Mouse (Mus musculus): ENCODE measurements around the gene Zfp683. TPM values are rescaled to one million over a fixed set of nuclear protein-coding genes. Genes with fewer than 3 reads are reported as not detected.

Gene Zfp683
- polyA plus RNA-seq, 1 experiment from 2014 or later = not detected

DNA sequence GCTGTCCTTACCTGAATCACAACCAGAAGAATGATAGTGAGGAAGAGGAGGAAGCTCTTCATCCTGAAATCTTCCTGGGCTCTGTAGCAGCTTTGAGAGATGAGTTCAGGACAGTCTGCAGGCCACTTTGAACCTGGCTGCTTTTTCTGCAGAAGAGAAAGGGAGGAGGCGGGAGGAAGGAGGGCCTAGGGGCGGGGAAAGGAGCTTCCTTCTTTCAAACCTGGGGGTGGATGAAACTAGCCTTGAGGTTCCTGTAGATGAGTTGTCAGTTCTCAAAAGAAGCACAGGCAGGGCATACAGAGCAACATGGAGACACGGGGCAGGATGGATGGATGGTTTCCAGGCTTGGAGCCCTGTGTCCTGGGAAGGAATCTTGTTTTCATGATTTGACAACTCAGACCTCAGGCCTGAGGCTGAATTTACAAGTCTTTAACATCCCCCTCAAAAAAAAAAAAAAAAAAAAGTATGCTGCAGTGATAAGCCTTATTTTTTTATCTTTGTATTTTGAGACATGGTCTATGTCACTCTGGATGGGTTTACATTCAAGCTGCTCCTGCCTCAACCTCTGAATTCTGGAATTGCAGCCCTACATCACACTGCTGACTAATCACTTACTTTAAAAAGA is 41.4 kb downstream of the Zfp683 start, which contains the start of gene Cd52:
Gene Cd52, minus strand, starts transcription at position 160 of the 625 bp plus-strand sequence.
- Histone ChIP-seq H3K9me3 (ENCODE audit: low read length) (no peaks in the 10 kb centered on the region), H3K9ac (replicated peaks; ENCODE audit: low read depth) (no peak within 1 kb of the TSS), H3K4me2 (replicated peaks; ENCODE audit: low read depth, low read length) (no peak within 1 kb of the TSS), H3K27ac (ENCODE audit: low read length) (0 out of 2 replicates have a peak within 1 kb of the TSS, but pooled peaks have one; percentile 20), H3K36me3 (ENCODE audit: insufficient read depth, low read length) (no peaks in the 10 kb centered on the region), H3K27me3 (replicated peaks; ENCODE audit: insufficient read depth, low read length) (no peaks in the 10 kb centered on the region), H3K4me3 (ENCODE audit: low read depth, low read length) (no peak within 1 kb of the TSS), H3K4me1 (ENCODE audit: insufficient read depth, low read depth, low read length) (no peaks in the 10 kb centered on the region)
- ATAC-seq = no peak
- DNase-seq (ENCODE audit: low spot score) = peak; percentile 52
- no peak for TF ChIP-seq CTCF (IDR thresholded peaks at IDR 0.05)
- no peak for TF ChIP-seq EP300 (IDR thresholded peaks at IDR 0.05)
- WGBS = 66% methylated on average over 3 of the region's 3 CpGs

DNA sequence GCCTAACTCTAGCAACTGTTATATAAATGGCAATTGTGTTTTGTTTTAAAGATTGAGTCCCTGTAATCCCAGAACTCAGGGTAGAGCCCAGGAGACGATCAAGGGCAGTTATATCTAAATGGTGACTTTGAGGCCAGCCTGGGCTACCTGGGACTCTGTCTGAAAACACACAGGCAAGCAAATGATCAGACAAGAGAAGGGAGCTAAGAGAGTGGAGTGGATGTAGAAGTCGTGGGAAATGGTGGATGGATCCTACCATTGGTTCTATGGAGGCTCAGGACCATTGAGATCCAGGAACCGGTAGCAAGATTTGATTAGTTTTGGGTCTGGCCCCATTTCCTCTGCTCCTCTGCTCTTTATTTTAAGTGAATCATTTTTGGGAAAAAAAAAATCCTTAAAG is 42.5 kb downstream of the Zfp683 start:
- Histone ChIP-seq H3K36me3 (ENCODE audit: insufficient read depth, low read length) (no peaks in the 10 kb centered on the region), H3K9ac (replicated peaks; ENCODE audit: low read depth) (no peak overlapping the region), H3K9me3 (ENCODE audit: low read length) (no peaks in the 10 kb centered on the region), H3K4me3 (ENCODE audit: low read depth, low read length) (no peak overlapping the region), H3K4me1 (ENCODE audit: insufficient read depth, low read depth, low read length) (no peaks in the 10 kb centered on the region), H3K4me2 (replicated peaks; ENCODE audit: low read depth, low read length) (no peak overlapping the region), H3K27me3 (replicated peaks; ENCODE audit: insufficient read depth, low read length) (no peaks in the 10 kb centered on the region), H3K27ac (ENCODE audit: low read length) (no peak overlapping the region)
- ATAC-seq (no peak), DNase-seq (ENCODE audit: low spot score) (no peak)
- WGBS = 80% methylated on average over 3 of the region's 3 CpGs
- no peak for TF ChIP-seq CTCF (IDR thresholded peaks at IDR 0.05)
- TF ChIP-seq EP300 (IDR thresholded peaks at IDR 0.05) = no peak

DNA sequence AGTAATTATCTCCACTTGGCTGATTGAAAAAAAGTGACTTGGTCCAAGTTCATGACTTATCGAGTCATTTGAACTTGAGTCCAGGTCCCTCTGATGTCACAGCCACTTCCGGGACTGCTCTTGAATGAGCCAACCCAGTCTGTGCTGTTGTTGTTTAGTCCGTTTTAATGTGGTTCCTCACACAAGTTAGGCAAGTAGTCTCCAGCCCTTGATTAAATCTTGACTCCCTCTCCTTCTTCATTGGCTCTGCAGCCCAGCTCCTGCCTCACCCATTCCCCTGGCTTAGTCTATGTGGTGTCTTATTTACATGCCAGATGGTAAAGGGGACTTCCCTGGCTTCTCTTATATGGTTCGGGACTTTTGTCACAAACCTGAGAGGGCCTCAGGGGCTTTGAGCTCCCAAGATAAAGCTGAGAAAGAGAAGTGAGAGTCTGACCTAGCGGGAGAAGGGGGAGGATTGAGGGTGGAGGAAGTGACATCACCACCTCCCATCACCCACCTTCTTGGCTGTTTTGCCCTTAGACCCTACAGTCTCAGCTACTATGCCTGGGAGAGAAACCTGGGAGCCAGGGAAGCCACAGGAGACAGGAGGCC is 43.5 kb downstream of the Zfp683 start:
- Histone ChIP-seq H3K27me3 (replicated peaks; ENCODE audit: insufficient read depth, low read length) (no peaks in the 10 kb centered on the region), H3K36me3 (ENCODE audit: insufficient read depth, low read length) (no peaks in the 10 kb centered on the region), H3K4me1 (ENCODE audit: insufficient read depth, low read depth, low read length) (no peaks in the 10 kb centered on the region), H3K27ac (ENCODE audit: low read length) (no peak overlapping the region), H3K4me3 (ENCODE audit: low read depth, low read length) (no peak overlapping the region), H3K4me2 (replicated peaks; ENCODE audit: low read depth, low read length) (no peak overlapping the region), H3K9ac (replicated peaks; ENCODE audit: low read depth) (no peak overlapping the region), H3K9me3 (ENCODE audit: low read length) (no peaks in the 10 kb centered on the region)
- ATAC-seq = no peak
- 61% methylated on average over 5 of the region's 5 CpGs for WGBS
- TF ChIP-seq CTCF (IDR thresholded peaks at IDR 0.05) = no peak
- no peak for TF ChIP-seq EP300 (IDR thresholded peaks at IDR 0.05)
- DNase-seq (ENCODE audit: low spot score) = peak; percentile 29

DNA sequence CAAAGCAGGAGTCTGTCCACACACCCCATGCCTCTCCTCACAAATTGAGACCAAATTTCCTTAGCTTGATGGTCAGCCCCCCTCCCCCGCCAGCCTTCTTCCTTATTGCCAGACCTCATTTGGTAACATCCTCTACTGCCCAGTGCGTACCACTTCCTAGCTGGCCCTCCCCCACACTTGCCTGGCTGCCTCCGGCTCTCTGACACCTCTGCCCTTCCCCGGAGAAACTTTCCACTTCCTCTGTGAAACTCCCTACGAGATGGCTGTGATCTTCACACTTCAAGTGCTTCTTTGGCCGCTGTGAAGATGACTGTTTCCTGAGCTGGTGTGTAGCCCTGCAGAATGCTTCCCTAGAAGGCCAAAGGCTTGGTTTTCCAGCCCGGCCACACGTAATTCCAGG is 45.0 kb downstream of the Zfp683 start:
- Histone ChIP-seq H3K4me3 (ENCODE audit: low read depth, low read length) (no peak overlapping the region), H3K36me3 (ENCODE audit: insufficient read depth, low read length) (no peaks in the 10 kb centered on the region), H3K9me3 (ENCODE audit: low read length) (no peaks in the 10 kb centered on the region), H3K4me2 (replicated peaks; ENCODE audit: low read depth, low read length) (no peak overlapping the region), H3K27ac (ENCODE audit: low read length) (no peak overlapping the region), H3K4me1 (ENCODE audit: insufficient read depth, low read depth, low read length) (no peaks in the 10 kb centered on the region), H3K9ac (replicated peaks; ENCODE audit: low read depth) (no peak overlapping the region), H3K27me3 (replicated peaks; ENCODE audit: insufficient read depth, low read length) (no peaks in the 10 kb centered on the region)
- peak; percentile 18; the same call in 1 of the 2 replicates for ATAC-seq
- 25% methylated on average over 8 of the region's 8 CpGs for WGBS
- TF ChIP-seq EP300 (IDR thresholded peaks at IDR 0.05) = no peak
- TF ChIP-seq CTCF (IDR thresholded peaks at IDR 0.05) = no peak
- peak; percentile 63 for DNase-seq (ENCODE audit: low spot score)

DNA sequence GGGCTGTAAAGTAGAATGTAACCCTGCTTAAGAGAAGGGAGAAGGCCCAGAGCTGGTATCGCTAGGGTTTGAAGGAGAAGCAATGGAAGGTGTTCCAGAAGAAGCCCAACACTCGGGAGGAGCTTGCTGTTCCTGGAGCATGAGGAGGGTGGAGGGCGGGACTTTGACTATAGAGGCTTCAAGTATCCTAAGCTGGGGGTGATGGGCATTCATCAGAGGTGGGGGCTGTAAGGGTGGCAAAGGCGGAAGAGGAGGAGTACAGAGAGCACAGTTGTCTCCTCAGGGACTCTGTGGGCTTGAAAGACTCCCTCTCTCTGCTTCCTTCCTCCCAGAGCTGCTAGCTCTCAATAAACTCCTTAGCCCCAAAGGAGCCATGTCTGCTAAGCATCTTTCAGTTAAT is 46.6 kb downstream of the Zfp683 start:
- Histone ChIP-seq H3K4me1 (ENCODE audit: insufficient read depth, low read depth, low read length) (no peaks in the 10 kb centered on the region), H3K9ac (replicated peaks; ENCODE audit: low read depth) (no peak overlapping the region), H3K27me3 (replicated peaks; ENCODE audit: insufficient read depth, low read length) (no peaks in the 10 kb centered on the region), H3K4me3 (ENCODE audit: low read depth, low read length) (no peak overlapping the region), H3K9me3 (ENCODE audit: low read length) (no peaks in the 10 kb centered on the region), H3K27ac (ENCODE audit: low read length) (no peak overlapping the region), H3K36me3 (ENCODE audit: insufficient read depth, low read length) (no peaks in the 10 kb centered on the region), H3K4me2 (replicated peaks; ENCODE audit: low read depth, low read length) (no peak overlapping the region)
- ATAC-seq (no peak), DNase-seq (ENCODE audit: low spot score) (no peak)
- TF ChIP-seq CTCF (IDR thresholded peaks at IDR 0.05) = no peak
- no peak for TF ChIP-seq EP300 (IDR thresholded peaks at IDR 0.05)
- 76% methylated on average over 4 of the region's 4 CpGs for WGBS

DNA sequence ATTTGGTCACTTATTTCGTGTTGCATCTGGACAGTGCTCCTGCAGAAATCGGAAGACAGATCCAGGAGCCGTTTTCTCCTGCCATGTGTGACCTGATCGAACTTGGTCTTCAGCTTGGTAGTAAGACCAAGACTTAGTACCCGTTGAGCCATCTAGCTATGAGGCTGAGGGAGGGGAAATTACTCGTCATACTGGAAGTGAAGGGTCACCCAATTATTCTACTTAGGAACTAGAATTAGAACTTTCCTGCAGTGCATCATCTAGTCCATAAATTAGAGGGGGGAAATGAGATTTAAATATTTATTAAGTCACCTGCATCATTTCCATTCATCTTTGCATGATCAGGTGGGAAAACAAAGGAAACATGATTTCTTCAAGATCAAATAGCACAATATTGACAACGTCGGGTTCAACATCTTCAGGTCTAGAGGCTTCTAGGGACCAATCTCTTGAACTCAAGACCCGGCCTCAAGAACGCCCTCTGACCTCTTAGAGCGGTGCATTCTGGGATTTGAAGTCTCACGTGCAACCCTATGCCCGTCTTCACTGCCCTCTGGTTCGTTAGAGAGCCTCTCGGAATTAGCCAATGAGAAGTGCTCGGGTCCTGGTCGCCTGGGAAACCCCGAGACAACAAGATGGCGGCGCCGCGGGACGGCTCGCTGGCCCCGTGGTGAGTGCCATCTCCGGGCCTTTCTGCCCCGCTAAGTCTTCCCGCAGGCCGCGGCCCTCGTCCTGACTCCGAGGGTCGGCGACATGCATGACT is 48.5 kb downstream of the Zfp683 start, which contains the start of gene Ubxn11:
Gene Ubxn11, plus strand, starts transcription at position 592 of the 763 bp plus-strand sequence.
- ATAC-seq = peak; percentile 99
- peak within 1 kb of the TSS; percentile 55 for H3K4me3 ChIP-seq (ENCODE audit: low read depth, low read length)
- peak within 1 kb of the TSS; percentile 67 for H3K4me2 ChIP-seq (replicated peaks; ENCODE audit: low read depth, low read length)
- H3K27ac ChIP-seq (ENCODE audit: low read length) = no peak within 1 kb of the TSS
- no peak for TF ChIP-seq EP300 (IDR thresholded peaks at IDR 0.05)
- no peak for TF ChIP-seq CTCF (IDR thresholded peaks at IDR 0.05)
- no peaks in the 10 kb centered on the region for H3K4me1 ChIP-seq (ENCODE audit: insufficient read depth, low read depth, low read length)
- DNase-seq (ENCODE audit: low spot score) = peak; percentile 94
- 17% methylated on average over 34 of the region's 34 CpGs for WGBS
- H3K9me3 ChIP-seq (ENCODE audit: low read length) = no peaks in the 10 kb centered on the region
- no peaks in the 10 kb centered on the region for H3K36me3 ChIP-seq (ENCODE audit: insufficient read depth, low read length)
- H3K27me3 ChIP-seq (replicated peaks; ENCODE audit: insufficient read depth, low read length) = no peaks in the 10 kb centered on the region
- peak within 1 kb of the TSS; percentile 20; the same call in 1 of the 2 replicates for H3K9ac ChIP-seq (replicated peaks; ENCODE audit: low read depth)
